Mouse (Mus musculus) midbrain, postnatal 0 days (tissue): Measurements from ENCODE around the gene 3110018I06Rik. TPM values are rescaled to one million over a fixed set of nuclear protein-coding genes. Genes with fewer than 3 reads are reported as not detected.

Experiments used
- ATAC-seq: fragments of 200-750 bp; cut with Nextera tagmentation; 2 replicates; pipeline ENCODE4 v1.8.0; 2017; ENCODE audit warnings: moderate number of reproducible peaks, mild to moderate bottlenecking, moderate TSS enrichment, moderate library complexity; ENCODE audit not compliant: low FRiP score
- DNase-seq: peaks from one replicate; pipeline ENCODE4 v3.0.0-alpha.2; 2015; ENCODE audit warnings: low spot score
- H3K27ac ChIP-seq: fragments of 300-500 bp; sonication (generic); 2 replicates; pipeline ENCODE4 v1.5.1; 2014; ENCODE audit warnings: low read depth, mild to moderate bottlenecking, low read length, mixed read lengths
- H3K27me3 ChIP-seq: fragments of 300-500 bp; sonication (generic); 2 replicates; pipeline ENCODE4 v1.6.1; 2014; ENCODE audit warnings: low read length, control low read depth, mixed read lengths; ENCODE audit not compliant: insufficient read depth
- H3K36me3 ChIP-seq: fragments of 300-500 bp; sonication (generic); 2 replicates; pipeline ENCODE4 v1.6.1; 2014; ENCODE audit warnings: low read length, control low read depth, mixed read lengths; ENCODE audit not compliant: insufficient read depth
- H3K4me1 ChIP-seq: fragments of 300-500 bp; sonication (generic); 2 replicates; pipeline ENCODE4 v1.6.1; 2014; ENCODE audit warnings: mild to moderate bottlenecking, control low read depth, antibody characterized with exemption, low read length, mixed read lengths; ENCODE audit not compliant: insufficient read depth
- H3K4me2 ChIP-seq: fragments of 300-500 bp; sonication (generic); 2 replicates; pipeline ENCODE4 v1.6.1; 2014; ENCODE audit warnings: low read depth, mild to moderate bottlenecking, low read length, mixed read lengths; ENCODE audit not compliant: poor library complexity, severe bottlenecking
- H3K4me3 ChIP-seq: fragments of 300-500 bp; sonication (generic); 2 replicates; pipeline ENCODE4 v1.5.1; 2014; ENCODE audit warnings: low read depth, mild to moderate bottlenecking, low read length, moderate library complexity
- H3K9ac ChIP-seq: fragments of 300-500 bp; sonication (generic); replicated peaks from 2 replicates; pipeline ENCODE4 v1.6.1; 2014; ENCODE audit warnings: mild to moderate bottlenecking, low read length, moderate library complexity, mixed read lengths; ENCODE audit not compliant: poor library complexity, severe bottlenecking
- H3K9me3 ChIP-seq: fragments of 300-500 bp; sonication (generic); 2 replicates; pipeline ENCODE4 v1.6.1; 2016; ENCODE audit warnings: low read length, control low read depth
- CTCF ChIP-seq: IDR thresholded peaks from 2 replicates; pipeline ENCODE4 v1.5.1; 2016; ENCODE audit warnings: antibody characterized with exemption, mild to moderate bottlenecking
- WGBS: fragments of 180-500 bp; shearing (Covaris S2); extraction: QIAGEN DNeasy Blood & Tissue Kit; methylation state at CpG from one replicate; pipeline ENCODE4 v1.1.7; 2014; 5-methylcytosine and 5-hydroxymethylcytosine counted together
- polyA plus RNA-seq: library from polyadenylated mRNA; unstranded; fragments of >200 nt; fragmentation: Nextera tagmentation; extraction: Ambion mirVana; gene quantifications from 2 replicates; pipeline ENCODE4 v1.2.1, GENCODE M21; 2015
- total RNA-seq: library from RNA; depleted of rRNA; stranded (reverse); fragments of >200 nt; gene quantifications from 2 replicates; pipeline ENCODE4 v1.2.3, GENCODE M21; 2014; rRNA removed

The 3110018I06Rik gene
- total RNA-seq (not detected in 2 replicates), polyA plus RNA-seq (not detected in 2 replicates)

DNA sequence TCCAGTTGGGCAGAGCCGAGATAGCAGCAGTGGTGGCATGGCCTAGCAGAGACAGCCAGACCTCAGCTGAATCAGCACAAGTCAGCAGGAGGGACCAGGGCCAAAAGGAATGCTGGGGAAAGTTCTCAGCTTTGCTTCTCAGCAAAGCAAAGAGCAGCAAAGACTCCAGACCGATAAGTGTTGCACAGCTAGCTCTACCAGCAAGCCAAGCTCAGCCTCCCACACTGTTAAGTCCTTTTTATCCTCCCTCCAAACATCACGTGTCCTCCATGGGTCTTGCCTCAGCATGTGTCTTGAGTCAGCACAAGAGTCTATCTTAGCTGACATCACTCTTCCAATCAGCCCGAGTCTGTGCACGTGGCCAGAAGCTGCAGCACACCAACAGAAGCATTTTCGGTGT, at the start of gene 3110018I06Rik:
3110018I06Rik (plus strand) TSS at position 262 of the 400 bp plus-strand sequence.
- no peak for DNase-seq
- Histone ChIP-seq H3K27ac (no peak within 1 kb of the TSS), H3K4me1 (no peaks in the 10 kb centered on the region), H3K9me3 (0 out of 2 replicates have a peak, but pooled peaks cover 4% of the 10 kb centered on the region), H3K4me2 (no peak within 1 kb of the TSS), H3K4me3 (no peak within 1 kb of the TSS), H3K27me3 (no peaks in the 10 kb centered on the region), H3K9ac (no peak within 1 kb of the TSS), H3K36me3 (no peaks in the 10 kb centered on the region)
- WGBS = 93% methylated on average over 6 of the region's 6 CpGs
- no peak for ATAC-seq
- no peak for TF ChIP-seq CTCF

GRCm38 (mm10) chr12:107444681-107445080, 43.8 kb upstream of the 3110018I06Rik start:
- Histone ChIP-seq H3K27ac (no peak overlapping the region), H3K36me3 (no peaks in the 10 kb centered on the region), H3K9ac (no peak overlapping the region), H3K4me3 (no peak overlapping the region), H3K27me3 (no peaks in the 10 kb centered on the region), H3K9me3 (no peaks in the 10 kb centered on the region), H3K4me2 (no peak overlapping the region), H3K4me1 (no peaks in the 10 kb centered on the region)
- 38% methylated on average over 7 of the region's 7 CpGs for WGBS
- no peak for DNase-seq
- no peak for ATAC-seq
- no peak for TF ChIP-seq CTCF

DNA sequence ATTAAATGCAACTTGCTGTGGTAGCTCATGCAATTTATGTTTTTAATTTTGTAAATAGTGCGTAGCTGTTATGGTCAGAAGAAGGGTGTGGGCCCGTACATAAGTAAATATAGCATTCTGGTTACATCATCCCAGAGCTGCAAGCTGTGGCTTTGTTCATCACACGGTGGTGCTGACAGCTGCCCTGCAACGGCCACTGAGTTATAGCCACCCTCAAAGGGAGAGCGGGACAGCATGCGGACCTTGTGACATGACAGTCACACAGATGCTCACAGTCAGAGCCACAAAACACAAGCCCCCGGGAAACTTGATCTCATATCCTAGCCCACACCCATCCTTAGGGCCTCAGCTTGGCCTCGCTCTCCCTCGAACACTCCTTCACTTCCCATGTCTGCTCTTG, 30.6 kb upstream of the 3110018I06Rik start:
- DNase-seq (no peak), ATAC-seq (no peak)
- no peaks in the 10 kb centered on the region for H3K27me3 ChIP-seq
- TF ChIP-seq CTCF = no peak
- H3K4me2 ChIP-seq = no peak overlapping the region
- WGBS = 73% methylated on average over 9 of the region's 9 CpGs
- H3K9ac ChIP-seq = no peak overlapping the region
- no peak overlapping the region for H3K27ac ChIP-seq
- H3K4me3 ChIP-seq = no peak overlapping the region
- H3K36me3 ChIP-seq = no peaks in the 10 kb centered on the region
- no peaks in the 10 kb centered on the region for H3K4me1 ChIP-seq
- H3K9me3 ChIP-seq = no peaks in the 10 kb centered on the region

DNA sequence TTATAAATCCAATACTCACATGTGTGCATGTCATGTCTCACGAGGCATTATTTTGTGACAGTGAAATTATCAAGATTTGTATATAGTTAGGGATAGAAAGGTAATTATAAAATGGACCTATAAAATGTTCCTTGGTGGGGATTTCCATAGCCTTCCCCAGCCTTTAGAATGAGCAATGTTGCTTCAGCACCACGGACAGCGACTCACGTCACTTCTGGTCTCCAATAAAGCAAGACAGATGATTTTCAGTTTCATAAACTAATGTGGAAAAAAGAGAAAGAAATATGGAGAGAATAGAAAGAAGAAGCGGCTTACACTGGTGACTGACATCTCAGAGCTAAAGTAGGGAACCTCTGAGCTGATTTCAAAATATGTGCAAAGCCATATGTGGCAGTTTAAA, 23.7 kb upstream of the 3110018I06Rik start:
- Histone ChIP-seq H3K9ac (no peak overlapping the region), H3K27ac (no peak overlapping the region), H3K4me2 (no peak overlapping the region), H3K4me3 (no peak overlapping the region), H3K27me3 (no peaks in the 10 kb centered on the region), H3K9me3 (no peaks in the 10 kb centered on the region), H3K4me1 (no peaks in the 10 kb centered on the region), H3K36me3 (no peaks in the 10 kb centered on the region)
- 31% methylated on average over 5 of the region's 5 CpGs for WGBS
- DNase-seq (peak; percentile 19), ATAC-seq (no peak)
- TF ChIP-seq CTCF = no peak

DNA sequence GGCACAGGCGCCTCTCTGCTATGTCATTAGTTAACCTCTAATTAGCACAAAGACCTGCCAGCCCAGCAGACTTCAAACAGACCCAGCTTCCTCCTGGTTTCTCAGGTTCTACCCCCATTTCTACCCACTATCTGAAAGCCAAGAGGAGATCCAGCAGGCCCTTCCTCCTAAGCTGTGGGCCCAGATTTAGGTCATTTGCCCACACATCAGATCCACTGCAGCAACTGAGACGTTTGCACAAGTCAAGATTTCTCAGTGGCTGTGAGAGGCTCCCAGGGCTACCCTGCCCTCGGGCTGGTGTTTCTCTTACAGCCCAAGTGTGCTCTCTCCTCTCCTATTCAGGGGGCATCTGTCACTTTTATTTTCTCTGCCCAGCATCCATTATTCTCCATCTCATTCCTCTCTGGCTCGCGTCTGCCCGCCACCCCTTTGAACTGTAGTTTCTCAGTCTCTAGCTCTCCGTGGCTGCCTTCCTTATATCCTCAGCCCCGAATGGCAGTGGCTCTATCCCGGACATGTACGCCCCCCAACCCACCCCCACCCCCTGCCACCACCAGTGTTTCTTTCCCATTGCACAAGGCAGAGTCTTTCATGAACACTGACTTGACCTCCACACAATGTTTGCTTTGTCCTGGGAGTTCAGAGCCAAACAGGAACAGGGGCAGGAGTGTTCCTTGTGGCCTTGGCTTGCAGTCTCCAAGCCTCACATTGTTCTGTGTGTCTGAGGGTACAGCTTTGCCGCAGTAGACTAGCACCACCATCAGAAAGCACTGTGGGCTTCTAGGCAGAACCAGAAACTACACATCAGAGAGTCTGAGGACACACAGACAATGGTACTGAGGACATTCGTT, 11.8 kb upstream of the 3110018I06Rik start:
- Histone ChIP-seq H3K27ac (no peak overlapping the region), H3K36me3 (no peaks in the 10 kb centered on the region), H3K27me3 (no peaks in the 10 kb centered on the region), H3K9ac (no peak overlapping the region), H3K4me3 (no peak overlapping the region), H3K4me1 (no peaks in the 10 kb centered on the region), H3K9me3 (no peaks in the 10 kb centered on the region), H3K4me2 (no peak overlapping the region)
- DNase-seq = peak; percentile 38
- TF ChIP-seq CTCF = 0 out of 2 replicates have a peak, but pooled peaks have one; percentile 6
- 26% methylated on average over 12 of the region's 12 CpGs for WGBS
- ATAC-seq = peak; percentile 23; the same call in 1 of the 2 replicates

- ATAC-seq (no peak), DNase-seq (no peak)
- Histone ChIP-seq H3K9ac (no peak overlapping the region), H3K27me3 (no peaks in the 10 kb centered on the region), H3K4me1 (no peaks in the 10 kb centered on the region), H3K4me2 (no peak overlapping the region), H3K9me3 (no peaks in the 10 kb centered on the region), H3K27ac (no peak overlapping the region), H3K4me3 (no peak overlapping the region), H3K36me3 (no peaks in the 10 kb centered on the region)
- no peak for TF ChIP-seq CTCF
- 21% methylated on average over 3 of the region's 3 CpGs for WGBS
These were observed 9.1 kb upstream of the 3110018I06Rik start for GRCm38 (mm10) chr12:107479350-107479749.
